Mouse (Mus musculus) embryonic fibroblast, embryonic 13.5 days (primary cell): ENCODE measurements around the gene Scn10a.

Experiments used
- CTCF ChIP-seq: IDR thresholded peaks from 2 replicates; pipeline ENCODE4 v1.5.1; 2011; ENCODE audit warnings: mild to moderate bottlenecking, control low read depth, low read length, moderate library complexity, borderline replicate concordance; ENCODE audit not compliant: insufficient read depth
- POLR2A ChIP-seq: IDR thresholded peaks from 2 replicates; pipeline ENCODE4 v1.6.1; 2011; ENCODE audit warnings: low read depth, mild to moderate bottlenecking, control low read depth, low read length, moderate library complexity

GRCm38 (mm10) chr9:119749112-119749511, 30.0 kb upstream of the Scn10a start:
- TF ChIP-seq CTCF (no peak), POLR2A (no peak)
